Mouse (Mus musculus): ENCODE data around the gene Meaf6.
A peak's percentile ranks its signal among the peaks of the same experiment; 100 is the strongest.

The Meaf6 gene

GRCm38 (mm10) chr4:125084403-125085345 is at the start of gene Meaf6:
Meaf6 (plus strand) TSS chr4:125085134.
- DNase-seq (ENCODE audit: low spot score) = peak; percentile 75

DNA sequence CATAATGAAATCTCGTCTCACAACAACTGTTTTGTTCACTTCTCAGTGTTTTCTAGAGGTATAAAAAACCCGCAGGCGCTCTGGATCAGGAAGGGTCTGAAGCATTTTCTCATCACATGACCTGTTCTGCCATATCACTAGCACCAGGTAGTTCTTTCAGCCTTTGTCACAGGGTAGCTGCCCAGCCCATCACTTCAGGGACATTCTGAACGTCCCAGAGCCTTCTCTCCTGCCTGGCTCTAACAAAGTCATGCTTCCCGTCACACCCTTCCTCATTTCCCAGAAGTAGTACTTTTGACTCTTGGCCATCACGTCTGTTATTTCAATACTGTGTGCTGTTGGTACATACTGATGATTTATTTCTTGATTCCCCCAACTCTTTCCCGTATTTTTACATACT is 40.5 kb upstream of the Meaf6 start:
- DNase-seq (ENCODE audit: low spot score) = no peak

- no peak for DNase-seq (ENCODE audit: low spot score)
Measured at GRCm38 (mm10) chr4:125055385-125055784, 29.5 kb upstream of the Meaf6 start.

DNA sequence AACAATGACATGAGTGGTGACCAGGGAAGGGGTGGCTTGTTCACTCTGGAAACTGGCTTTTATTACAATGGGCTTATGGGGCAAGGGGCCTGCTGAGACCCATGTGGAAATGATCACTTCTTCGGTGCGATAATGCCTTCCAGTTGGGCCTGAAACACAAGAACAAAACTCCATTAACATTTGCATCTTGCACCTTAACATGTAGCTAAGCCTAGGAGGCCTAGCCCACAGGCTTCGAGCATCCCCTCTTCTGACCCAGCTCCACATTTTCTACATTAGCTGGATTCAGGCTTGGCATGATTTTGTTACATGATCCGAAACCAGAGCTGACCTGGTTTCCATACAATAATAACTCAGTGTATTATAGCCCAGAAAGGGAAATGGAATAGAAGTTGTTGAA is 28.5 kb upstream of the Meaf6 start:
- DNase-seq (ENCODE audit: low spot score) = no peak

DNA sequence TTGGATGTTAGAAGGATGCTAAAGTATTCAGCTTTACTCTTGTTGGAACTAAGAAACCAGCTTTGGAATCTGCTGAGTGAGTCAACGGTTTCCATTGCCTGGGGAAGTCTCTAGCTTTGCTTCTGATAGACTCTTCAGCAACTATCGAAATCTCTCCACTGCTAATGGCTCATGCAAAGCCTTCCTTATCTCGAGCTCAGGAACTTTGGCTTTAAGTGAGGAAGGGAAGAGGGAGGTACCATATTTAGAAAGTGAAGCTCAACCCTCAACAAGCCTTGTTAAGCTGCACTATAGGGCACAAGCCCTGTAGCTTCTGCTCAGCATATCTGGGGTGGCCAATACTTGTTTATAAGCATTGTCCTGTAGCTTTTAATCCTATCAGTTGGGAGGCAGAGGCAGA is 27.7 kb upstream of the Meaf6 start:
- DNase-seq (ENCODE audit: low spot score) = no peak

DNA sequence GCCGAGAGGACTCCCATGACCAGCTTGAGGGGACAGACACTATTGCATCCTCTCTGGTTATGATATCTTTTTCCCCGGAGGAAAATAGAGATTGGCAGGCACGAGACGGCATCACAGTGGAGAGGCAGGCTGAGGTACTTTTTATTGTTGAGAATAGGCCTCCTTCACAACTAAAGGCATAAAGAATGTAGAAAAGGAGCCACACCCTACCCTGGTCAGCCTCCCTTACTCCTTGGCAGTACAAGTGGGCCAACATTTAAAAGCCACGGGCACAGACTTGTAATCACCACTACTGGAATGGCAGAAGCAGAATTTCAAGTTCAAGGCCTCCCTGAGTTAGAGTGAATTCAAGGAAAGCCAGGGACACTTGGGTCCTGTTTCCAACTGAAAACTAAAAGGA is 26.9 kb upstream of the Meaf6 start:
- DNase-seq (ENCODE audit: low spot score) = no peak

GRCm38 (mm10) chr4:125059025-125059424 is 25.9 kb upstream of the Meaf6 start:
- peak; percentile 45 for DNase-seq (ENCODE audit: low spot score)

- DNase-seq (ENCODE audit: low spot score) = no peak
Measured at GRCm38 (mm10) chr4:125063829-125064228, 21.1 kb upstream of the Meaf6 start.

- DNase-seq (ENCODE audit: low spot score) = peak; percentile 43
Measured at GRCm38 (mm10) chr4:125065517-125066307, 19.2 kb upstream of the Meaf6 start, which contains the start of gene Dnali1. Dnali1 (minus strand) TSS chr4:125065703.

- peak; percentile 87 for DNase-seq (ENCODE audit: low spot score)
Measured at GRCm38 (mm10) chr4:125066490-125067370, 18.2 kb upstream of the Meaf6 start, which contains the start of gene Snip1. Snip1 (plus strand) TSS chr4:125066672.

- no peak for DNase-seq (ENCODE audit: low spot score)
Measured at GRCm38 (mm10) chr4:125077700-125078099, 7.2 kb upstream of the Meaf6 start.

DNA sequence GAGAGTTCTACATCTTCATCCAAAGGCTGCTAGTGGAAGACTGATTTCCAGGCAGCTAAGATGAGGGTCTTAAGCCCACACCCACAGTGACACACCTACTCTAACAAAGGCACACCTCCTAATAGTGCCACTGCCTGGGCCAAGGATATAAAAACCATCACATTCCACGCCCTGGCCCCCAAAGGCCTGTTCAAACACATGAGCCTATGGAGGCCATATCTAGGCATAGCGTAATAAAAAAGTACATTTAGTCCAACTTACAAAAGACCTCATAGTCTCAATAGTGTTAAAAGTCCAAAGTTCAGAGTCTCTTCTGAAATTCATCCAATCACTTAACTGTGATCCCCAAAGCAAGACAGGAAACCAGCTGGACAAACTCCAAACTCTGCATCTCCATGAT is 6.2 kb upstream of the Meaf6 start:
- no peak for DNase-seq (ENCODE audit: low spot score)

DNA sequence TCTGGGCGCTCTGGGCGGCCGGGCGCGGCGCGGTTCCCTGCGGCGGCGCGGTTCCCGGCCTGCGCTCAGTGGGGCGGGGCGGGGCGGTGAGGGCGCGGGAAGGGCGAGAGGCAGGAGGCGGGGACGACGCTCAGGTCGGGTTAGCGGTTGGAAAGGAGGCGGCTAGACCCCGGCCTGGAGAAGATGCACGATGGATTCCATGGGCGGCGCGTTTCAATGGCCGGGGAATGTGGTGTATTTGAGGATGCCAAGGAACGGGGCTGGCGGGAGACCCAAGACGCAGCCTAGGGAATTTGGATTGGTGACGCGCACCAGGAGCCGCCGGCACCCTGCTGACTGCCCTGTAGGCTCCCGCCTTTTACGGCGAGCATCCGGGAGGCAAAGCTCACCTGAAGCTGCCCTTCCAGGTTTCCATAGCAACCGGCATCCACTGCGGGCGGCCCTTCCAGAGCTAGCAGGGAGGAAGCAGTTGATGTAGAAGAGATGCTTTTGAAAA is 460 bp downstream of the Meaf6 start:
- DNase-seq (ENCODE audit: low spot score) = peak; percentile 53

GRCm38 (mm10) chr4:125093031-125093430 is 8.1 kb downstream of the Meaf6 start:
- no peak for DNase-seq (ENCODE audit: low spot score)

GRCm38 (mm10) chr4:125096066-125096465 is 11.1 kb downstream of the Meaf6 start:
- no peak for DNase-seq (ENCODE audit: low spot score)

DNA sequence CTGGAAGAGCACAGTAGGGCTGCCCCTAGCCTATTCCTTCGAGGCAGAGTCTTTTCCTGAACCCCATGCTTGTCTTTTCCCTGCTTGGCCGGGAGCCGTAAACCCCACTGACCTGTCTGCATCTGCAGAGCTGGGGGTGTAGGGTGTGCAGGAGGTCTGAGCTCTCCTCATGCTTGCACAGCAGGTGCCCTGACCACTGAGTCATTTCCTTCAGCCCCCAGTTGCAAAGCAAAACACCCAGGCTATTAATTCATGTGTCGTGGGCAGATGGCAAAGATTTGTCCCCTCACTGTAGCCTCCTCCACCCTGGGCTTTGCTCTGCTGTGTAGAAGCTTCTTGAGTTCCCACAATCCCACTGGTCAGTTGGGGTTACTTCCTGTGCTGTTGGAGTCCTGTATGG is 12.5 kb downstream of the Meaf6 start:
- DNase-seq (ENCODE audit: low spot score) = no peak

- DNase-seq (ENCODE audit: low spot score) = peak; percentile 33
Measured at GRCm38 (mm10) chr4:125099458-125099857, 14.5 kb downstream of the Meaf6 start.

DNA sequence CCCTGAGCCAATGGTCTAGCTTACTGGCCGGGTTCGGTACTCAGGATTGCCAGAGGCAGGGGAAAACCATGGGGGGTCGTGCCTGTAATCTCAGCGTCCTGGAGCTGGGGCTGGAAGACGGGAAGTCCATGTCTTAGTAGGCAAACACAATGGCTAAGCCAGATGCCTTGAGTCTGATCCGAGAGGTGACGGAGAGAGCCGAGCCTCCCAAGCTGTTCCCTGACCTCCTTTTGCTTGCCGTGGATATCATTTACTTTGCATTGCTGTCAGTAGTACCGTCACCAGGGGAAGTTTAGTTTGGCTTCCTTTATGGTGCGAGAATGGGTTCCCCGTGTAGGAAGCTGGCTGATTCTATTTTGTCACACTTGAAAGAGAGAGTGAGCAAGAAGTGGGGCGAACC is 16.4 kb downstream of the Meaf6 start:
- DNase-seq (ENCODE audit: low spot score) = no peak

DNA sequence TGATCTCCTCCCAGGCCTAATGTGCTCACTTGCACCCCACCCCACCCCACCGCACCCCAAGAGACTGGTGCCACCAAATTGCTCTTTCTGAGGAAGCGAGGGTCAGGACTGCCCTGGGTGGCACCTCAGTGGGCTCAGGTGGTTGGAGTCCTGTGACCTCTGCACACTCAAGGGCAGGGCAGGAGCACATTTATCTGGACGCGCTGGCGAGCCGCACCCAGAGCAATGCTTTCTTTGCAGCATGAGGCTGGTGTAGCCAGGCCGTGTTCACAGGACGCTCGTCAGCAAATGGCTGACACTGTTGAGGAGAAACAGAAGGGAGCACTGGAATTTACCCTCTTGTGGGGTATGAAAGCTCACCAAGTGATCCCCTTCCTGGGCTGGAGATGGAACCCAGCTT is 20.4 kb downstream of the Meaf6 start:
- DNase-seq (ENCODE audit: low spot score) = no peak

- DNase-seq (ENCODE audit: low spot score) = peak; percentile 59
Measured at GRCm38 (mm10) chr4:125114638-125115037, 29.7 kb downstream of the Meaf6 start.

DNA sequence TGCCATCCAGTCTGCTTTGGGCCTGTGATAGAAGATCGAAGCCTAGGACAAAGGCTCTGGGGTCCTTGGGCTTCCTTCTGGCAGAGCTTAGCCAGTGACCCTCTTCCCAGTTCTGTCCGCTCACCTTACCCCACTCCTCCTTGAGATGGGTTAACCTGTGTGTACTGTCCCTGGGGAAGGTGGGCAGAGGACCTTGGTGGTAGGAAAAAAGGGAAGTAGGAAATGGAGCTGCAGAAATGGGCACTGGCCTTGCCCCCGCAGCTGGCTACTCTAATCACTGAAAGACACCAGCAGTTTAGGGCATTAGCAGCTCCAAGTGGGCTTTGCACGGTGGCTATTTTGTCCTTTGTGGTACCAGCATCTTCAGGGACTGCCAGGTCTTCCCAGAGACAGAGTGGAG is 30.1 kb downstream of the Meaf6 start:
- no peak for DNase-seq (ENCODE audit: low spot score)

- no peak for DNase-seq (ENCODE audit: low spot score)
Measured at GRCm38 (mm10) chr4:125115710-125116089, 30.8 kb downstream of the Meaf6 start.
